Mouse (Mus musculus): ENCODE results near the gene Ankrd60.

DNA sequence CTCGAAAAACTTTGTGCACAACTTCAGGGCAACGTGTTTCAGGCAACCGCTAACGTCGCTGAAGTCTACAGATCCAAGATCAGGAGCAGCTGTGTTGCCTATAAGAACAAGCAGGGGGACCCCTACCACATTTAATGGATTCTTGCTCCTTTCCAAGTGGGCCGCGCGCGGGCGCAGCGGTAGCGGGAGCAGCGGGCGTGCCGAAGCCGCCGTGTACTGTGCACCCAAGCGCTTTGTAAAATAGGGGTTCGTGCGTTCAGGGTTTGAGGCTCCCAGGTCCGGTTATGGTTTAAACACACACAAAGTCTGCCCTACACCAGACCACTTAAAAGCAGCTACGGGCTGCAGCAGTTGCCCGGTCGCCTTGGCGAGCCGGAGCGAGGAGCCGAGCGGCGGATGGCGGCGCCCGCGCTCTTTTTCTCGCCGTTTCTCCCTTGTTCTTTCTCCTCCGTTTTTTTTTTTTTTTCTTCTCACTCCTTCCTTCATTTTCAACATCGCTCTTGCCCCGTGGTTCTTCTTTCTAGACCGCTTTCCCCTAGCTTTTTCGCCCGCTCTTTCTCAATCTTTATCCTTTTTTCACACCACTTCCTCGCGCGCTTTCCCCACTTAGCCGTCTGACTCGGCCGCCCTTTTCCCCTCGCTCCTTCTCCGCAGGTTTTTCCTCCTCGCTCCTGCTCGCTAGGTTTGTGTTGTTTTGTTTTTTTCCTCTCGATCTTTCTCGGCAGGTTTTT, 7.4 kb upstream of the Ankrd60 start:
- TF ChIP-seq MYOD1 (IDR thresholded peaks at IDR 0.05; ENCODE audit: control insufficient read depth in 1 of 3, insufficient read length in 2 of 3, low read depth in 2 of 3): no peak
- TF ChIP-seq TCF12 (IDR thresholded peaks at IDR 0.05; ENCODE audit: insufficient read depth, poor library complexity, severe bottlenecking): no peak
- TF ChIP-seq POLR2AphosphoS2 (IDR thresholded peaks at IDR 0.05; ENCODE audit: insufficient read length, low read depth): no peak
- no peak for TF ChIP-seq POLR2A (IDR thresholded peaks at IDR 0.05; ENCODE audit: insufficient read length, low read depth)
